Mouse (Mus musculus): Measurements from ENCODE around the gene Elk4.

GRCm38 (mm10) chr1:132037746-132038145, 30.3 kb downstream of the Elk4 start:
- TF ChIP-seq EP300 (IDR thresholded peaks at IDR 0.05; ENCODE audit: insufficient read depth, low read depth, low read length), result no peak
- TF ChIP-seq CTCF (IDR thresholded peaks at IDR 0.05; ENCODE audit: low read depth, low read length), result no peak

Data from ES-Bruce4 (cell line).